Mouse (Mus musculus): ENCODE results near the gene Hist1h2bj. TPM values are rescaled to one million over a fixed set of nuclear protein-coding genes. Genes with fewer than 3 reads are reported as not detected.

Hist1h2bj gene
- polyA plus RNA-seq, 1 experiment from 2014 or later: 7.4 TPM

GRCm38 (mm10) chr13:22007872-22008271 lies 35.1 kb upstream of the Hist1h2bj start:
- Histone ChIP-seq H3K4me1 (ENCODE audit: control insufficient read depth, insufficient read depth, low read length) (peaks cover 5% of the 10 kb centered on the region), H3K9me3 (ENCODE audit: control insufficient read depth, low read length) (no peaks in the 10 kb centered on the region), H3K4me2 (ENCODE audit: low read depth, low read length) (no peak overlapping the region), H3K36me3 (ENCODE audit: control insufficient read depth, insufficient read depth, low read length) (no peaks in the 10 kb centered on the region), H3K4me3 (ENCODE audit: low read depth, low read length) (no peak overlapping the region), H3K27ac (replicated peaks; ENCODE audit: low read depth, low read length) (no peak overlapping the region), H3K27me3 (replicated peaks; ENCODE audit: control insufficient read depth, insufficient read depth, low read length) (peaks cover 95% of the 10 kb centered on the region), H3K9ac (ENCODE audit: low read depth, low read length) (no peak overlapping the region)
- ATAC-seq (ENCODE audit: low read depth) (no peak), DNase-seq (ENCODE audit: low spot score) (no peak)
- 57% methylated on average over 7 of the region's 7 CpGs for WGBS

GRCm38 (mm10) chr13:22008707-22009106 lies 34.3 kb upstream of the Hist1h2bj start:
- Histone ChIP-seq H3K36me3 (ENCODE audit: control insufficient read depth, insufficient read depth, low read length) (no peaks in the 10 kb centered on the region), H3K27ac (replicated peaks; ENCODE audit: low read depth, low read length) (no peak overlapping the region), H3K4me3 (ENCODE audit: low read depth, low read length) (no peak overlapping the region), H3K4me1 (ENCODE audit: control insufficient read depth, insufficient read depth, low read length) (peaks cover 5% of the 10 kb centered on the region), H3K9ac (ENCODE audit: low read depth, low read length) (no peak overlapping the region), H3K27me3 (replicated peaks; ENCODE audit: control insufficient read depth, insufficient read depth, low read length) (peaks cover 94% of the 10 kb centered on the region), H3K4me2 (ENCODE audit: low read depth, low read length) (no peak overlapping the region), H3K9me3 (ENCODE audit: control insufficient read depth, low read length) (no peaks in the 10 kb centered on the region)
- DNase-seq (ENCODE audit: low spot score): no peak
- ATAC-seq (ENCODE audit: low read depth): no peak
- 73% methylated on average over 3 of the region's 3 CpGs for WGBS

GRCm38 (mm10) chr13:22009642-22010041 lies 33.4 kb upstream of the Hist1h2bj start, which contains the start of gene Prss16:
Gene Prss16, minus strand, starts transcription at chr13:22009742.
- no peak for ATAC-seq (ENCODE audit: low read depth)
- DNase-seq (ENCODE audit: low spot score): no peak
- Histone ChIP-seq H3K4me3 (ENCODE audit: low read depth, low read length) (no peak within 1 kb of the TSS), H3K27ac (replicated peaks; ENCODE audit: low read depth, low read length) (no peak within 1 kb of the TSS), H3K4me1 (ENCODE audit: control insufficient read depth, insufficient read depth, low read length) (peaks cover 5% of the 10 kb centered on the region), H3K4me2 (ENCODE audit: low read depth, low read length) (no peak within 1 kb of the TSS), H3K9me3 (ENCODE audit: control insufficient read depth, low read length) (no peaks in the 10 kb centered on the region), H3K27me3 (replicated peaks; ENCODE audit: control insufficient read depth, insufficient read depth, low read length) (peaks cover 94% of the 10 kb centered on the region), H3K36me3 (ENCODE audit: control insufficient read depth, insufficient read depth, low read length) (no peaks in the 10 kb centered on the region), H3K9ac (ENCODE audit: low read depth, low read length) (no peak within 1 kb of the TSS)
- 35% methylated on average over 6 of the region's 7 CpGs for WGBS

- DNase-seq (ENCODE audit: low spot score) (no peak), ATAC-seq (ENCODE audit: low read depth) (no peak)
- H3K4me1 ChIP-seq (ENCODE audit: control insufficient read depth, insufficient read depth, low read length): no peaks in the 10 kb centered on the region
- no peak overlapping the region for H3K4me3 ChIP-seq (ENCODE audit: low read depth, low read length)
- 20% methylated on average over 13 of the region's 13 CpGs for WGBS
- H3K9ac ChIP-seq (ENCODE audit: low read depth, low read length): no peak overlapping the region
- peaks cover 7% of the 10 kb centered on the region; the same call in 1 of the 2 replicates for H3K9me3 ChIP-seq (ENCODE audit: control insufficient read depth, low read length)
- no peak overlapping the region for H3K27ac ChIP-seq (replicated peaks; ENCODE audit: low read depth, low read length)
- no peak overlapping the region for H3K4me2 ChIP-seq (ENCODE audit: low read depth, low read length)
- peaks cover 81% of the 10 kb centered on the region for H3K27me3 ChIP-seq (replicated peaks; ENCODE audit: control insufficient read depth, insufficient read depth, low read length)
- H3K36me3 ChIP-seq (ENCODE audit: control insufficient read depth, insufficient read depth, low read length): no peaks in the 10 kb centered on the region
Measured at GRCm38 (mm10) chr13:22013716-22014115, 29.3 kb upstream of the Hist1h2bj start.

- DNase-seq (ENCODE audit: low spot score) (no peak), ATAC-seq (ENCODE audit: low read depth) (no peak)
- peak overlapping the region; percentile 4; the same call in 1 of the 2 replicates for H3K4me3 ChIP-seq (ENCODE audit: low read depth, low read length)
- no peaks in the 10 kb centered on the region for H3K36me3 ChIP-seq (ENCODE audit: control insufficient read depth, insufficient read depth, low read length)
- H3K4me2 ChIP-seq (ENCODE audit: low read depth, low read length): peak overlapping the region; percentile 8; the same call in 1 of the 2 replicates
- no peak overlapping the region for H3K9ac ChIP-seq (ENCODE audit: low read depth, low read length)
- H3K27ac ChIP-seq (replicated peaks; ENCODE audit: low read depth, low read length): no peak overlapping the region
- 27% methylated on average over 17 of the region's 17 CpGs for WGBS
- peaks cover 81% of the 10 kb centered on the region for H3K27me3 ChIP-seq (replicated peaks; ENCODE audit: control insufficient read depth, insufficient read depth, low read length)
- H3K9me3 ChIP-seq (ENCODE audit: control insufficient read depth, low read length): peaks cover 7% of the 10 kb centered on the region; the same call in 1 of the 2 replicates
- H3K4me1 ChIP-seq (ENCODE audit: control insufficient read depth, insufficient read depth, low read length): no peaks in the 10 kb centered on the region
Measured at GRCm38 (mm10) chr13:22014411-22014845, 28.6 kb upstream of the Hist1h2bj start.

GRCm38 (mm10) chr13:22015479-22016450 lies 27.2 kb upstream of the Hist1h2bj start:
- Histone ChIP-seq H3K4me1 (ENCODE audit: control insufficient read depth, insufficient read depth, low read length) (no peaks in the 10 kb centered on the region), H3K27me3 (replicated peaks; ENCODE audit: control insufficient read depth, insufficient read depth, low read length) (peaks cover 76% of the 10 kb centered on the region), H3K9ac (ENCODE audit: low read depth, low read length) (no peak overlapping the region), H3K36me3 (ENCODE audit: control insufficient read depth, insufficient read depth, low read length) (no peaks in the 10 kb centered on the region), H3K4me2 (ENCODE audit: low read depth, low read length) (peak overlapping the region; percentile 24; the same call in 1 of the 2 replicates), H3K9me3 (ENCODE audit: control insufficient read depth, low read length) (peaks cover 7% of the 10 kb centered on the region; the same call in 1 of the 2 replicates), H3K27ac (replicated peaks; ENCODE audit: low read depth, low read length) (no peak overlapping the region), H3K4me3 (ENCODE audit: low read depth, low read length) (peak overlapping the region; percentile 0; the same call in 1 of the 2 replicates)
- peak; percentile 79; the same call in 1 of the 2 replicates for ATAC-seq (ENCODE audit: low read depth)
- peak; percentile 73 for DNase-seq (ENCODE audit: low spot score)
- 14% methylated on average over 27 of the region's 27 CpGs for WGBS

- peak overlapping the region; percentile 53 for H3K9ac ChIP-seq (ENCODE audit: low read depth, low read length)
- DNase-seq (ENCODE audit: low spot score) (no peak), ATAC-seq (ENCODE audit: low read depth) (no peak)
- 1% methylated on average over 44 of the region's 44 CpGs for WGBS
- H3K27ac ChIP-seq (replicated peaks; ENCODE audit: low read depth, low read length): no peak overlapping the region
- H3K36me3 ChIP-seq (ENCODE audit: control insufficient read depth, insufficient read depth, low read length): no peaks in the 10 kb centered on the region
- H3K4me1 ChIP-seq (ENCODE audit: control insufficient read depth, insufficient read depth, low read length): no peaks in the 10 kb centered on the region
- peaks cover 38% of the 10 kb centered on the region for H3K27me3 ChIP-seq (replicated peaks; ENCODE audit: control insufficient read depth, insufficient read depth, low read length)
- peak overlapping the region; percentile 43 for H3K4me3 ChIP-seq (ENCODE audit: low read depth, low read length)
- H3K4me2 ChIP-seq (ENCODE audit: low read depth, low read length): peak overlapping the region; percentile 67
- H3K9me3 ChIP-seq (ENCODE audit: control insufficient read depth, low read length): peaks cover 4% of the 10 kb centered on the region; the same call in 1 of the 2 replicates
Measured at GRCm38 (mm10) chr13:22019934-22020835, 22.8 kb upstream of the Hist1h2bj start.

GRCm38 (mm10) chr13:22020901-22021339 lies 22.1 kb upstream of the Hist1h2bj start:
- Histone ChIP-seq H3K36me3 (ENCODE audit: control insufficient read depth, insufficient read depth, low read length) (no peaks in the 10 kb centered on the region), H3K4me3 (ENCODE audit: low read depth, low read length) (peak overlapping the region; percentile 43), H3K27me3 (replicated peaks; ENCODE audit: control insufficient read depth, insufficient read depth, low read length) (peaks cover 34% of the 10 kb centered on the region), H3K27ac (replicated peaks; ENCODE audit: low read depth, low read length) (no peak overlapping the region), H3K9me3 (ENCODE audit: control insufficient read depth, low read length) (no peaks in the 10 kb centered on the region), H3K9ac (ENCODE audit: low read depth, low read length) (peak overlapping the region; percentile 53), H3K4me2 (ENCODE audit: low read depth, low read length) (peak overlapping the region; percentile 67), H3K4me1 (ENCODE audit: control insufficient read depth, insufficient read depth, low read length) (no peaks in the 10 kb centered on the region)
- peak; percentile 80 for DNase-seq (ENCODE audit: low spot score)
- WGBS: 0% methylated on average over 8 of the region's 8 CpGs
- peak; percentile 73 for ATAC-seq (ENCODE audit: low read depth)
